Mouse (Mus musculus) brain, embryonic 14.5 days (tissue): ENCODE results near the gene Ust.

ENCODE experiments used
- CTCF ChIP-seq: fragments of 200-500 bp; IDR thresholded peaks from 2 replicates; pipeline ENCODE4 v1.5.1; 2012; ENCODE audit warnings: inconsistent platforms, mild to moderate bottlenecking, moderate library complexity, borderline replicate concordance; ENCODE audit not compliant: insufficient read depth, insufficient read length; ENCODE audit errors: extremely low read depth
- POLR2A ChIP-seq: fragments of 200-500 bp; IDR thresholded peaks from 2 replicates; pipeline ENCODE4 v1.6.1; 2012; ENCODE audit warnings: mild to moderate bottlenecking, inconsistent platforms, borderline replicate concordance; ENCODE audit not compliant: poor library complexity, insufficient read depth, insufficient read length, severe bottlenecking; ENCODE audit errors: extremely low read depth

GRCm38 (mm10) chr10:8259716-8260115 is 258.9 kb downstream of the Ust start:
- TF ChIP-seq POLR2A (no peak), CTCF (no peak)
